Mouse (Mus musculus) CH12.LX (cell line): ENCODE measurements around the gene 0610030E20Rik. TPM values are rescaled to one million over a fixed set of nuclear protein-coding genes. Genes with fewer than 3 reads are reported as not detected.

Experiments
- DNase-seq: peaks from one replicate; pipeline ENCODE4 v3.0.0-alpha.2; 2013; ENCODE audit errors: extremely low read depth
- H3K27ac ChIP-seq: 2 replicates; pipeline ENCODE4 v1.5.1; 2012; ENCODE audit warnings: low read depth, mild to moderate bottlenecking, control low read depth, moderate library complexity; ENCODE audit not compliant: insufficient read depth
- H3K27me3 ChIP-seq: replicated peaks from 2 replicates; pipeline ENCODE3; 2012; ENCODE audit warnings: inconsistent platforms
- H3K36me3 ChIP-seq, 2 experiments: replicated peaks in 1 of 2; 2 replicates each; pipeline versions ENCODE3 to v1.6.1; 2012; ENCODE audit warnings: inconsistent platforms in 1 of 2, low read length in 1 of 2, mild to moderate bottlenecking in 1 of 2, mixed read lengths in 1 of 2, moderate library complexity in 1 of 2; ENCODE audit not compliant: control insufficient read depth in 1 of 2, insufficient read depth in 1 of 2
- H3K4me1 ChIP-seq, 2 experiments: 2 replicates each; pipeline ENCODE4 v1.6.1; 2012; ENCODE audit warnings: inconsistent platforms in 1 of 2, moderate library complexity in 1 of 2; ENCODE audit not compliant: insufficient read depth in 2 of 2, control insufficient read depth in 1 of 2
- H3K4me2 ChIP-seq: 2 replicates; pipeline ENCODE4 v1.6.1; 2012; ENCODE audit warnings: low read depth, mild to moderate bottlenecking, control low read depth; ENCODE audit not compliant: poor library complexity, insufficient read depth, severe bottlenecking
- H3K4me3 ChIP-seq, 3 experiments: fragments of 150-350 bp in 1 of 3; sonication (generic) in 1 of 3; replicated peaks in 1 of 3; 2 replicates each; pipeline versions ENCODE3 to v1.5.1; 2011 to 2012; ENCODE audit warnings: low read depth in 2 of 3, low read length in 2 of 3, mild to moderate bottlenecking in 2 of 3, moderate library complexity in 2 of 3, control low read depth in 1 of 3, improper control_type of control experiment in 1 of 3, inconsistent platforms in 1 of 3, mixed read lengths in 1 of 3; ENCODE audit not compliant: poor library complexity in 1 of 3
- H3K79me2 ChIP-seq: replicated peaks from 2 replicates; pipeline ENCODE4 v1.6.1; 2012; ENCODE audit warnings: mild to moderate bottlenecking, moderate library complexity; ENCODE audit not compliant: control insufficient read depth, poor library complexity, insufficient read depth, severe bottlenecking; ENCODE audit errors: extremely low read depth
- H3K9ac ChIP-seq: 2 replicates; pipeline ENCODE4 v1.6.1; 2012; ENCODE audit warnings: low read depth, mild to moderate bottlenecking, control low read depth, moderate library complexity; ENCODE audit not compliant: insufficient read depth
- H3K9me3 ChIP-seq: replicated peaks from 2 replicates; pipeline ENCODE3; 2012; ENCODE audit warnings: low read length, inconsistent platforms, mixed read lengths
- BHLHE40 ChIP-seq: IDR thresholded peaks from 2 replicates; pipeline ENCODE4 v1.6.1; 2011; ENCODE audit warnings: mild to moderate bottlenecking, low read depth, low read length, improper control_type of control experiment
- CHD1 ChIP-seq: IDR thresholded peaks from 2 replicates; pipeline ENCODE4 v1.6.1; 2012; ENCODE audit warnings: low read depth, low read length, improper control_type of control experiment, inconsistent platforms
- CHD2 ChIP-seq: IDR thresholded peaks from 2 replicates; pipeline ENCODE4 v1.6.1; 2011; ENCODE audit warnings: low read length, improper control_type of control experiment
- CTCF ChIP-seq, 2 experiments: IDR thresholded peaks in 1 of 2; conservative IDR thresholded peaks in 1 of 2; 2 replicates each; pipeline ENCODE4 v1.5.1; 2011 to 2012; ENCODE audit warnings: low read depth in 2 of 2, low read length in 2 of 2, improper control_type of control experiment in 1 of 2, inconsistent platforms in 1 of 2, mild to moderate bottlenecking in 1 of 2, moderate library complexity in 1 of 2
- E2F4 ChIP-seq: IDR thresholded peaks from 2 replicates; pipeline ENCODE4 v1.6.1; 2011; ENCODE audit warnings: low read depth, low read length, improper control_type of control experiment; ENCODE audit not compliant: insufficient replicate concordance
- ELF1 ChIP-seq: IDR thresholded peaks from 2 replicates; pipeline ENCODE4 v1.6.1; 2014; ENCODE audit warnings: low read depth, mild to moderate bottlenecking, inconsistent platforms, low read length, improper control_type of control experiment
- EP300 ChIP-seq: IDR thresholded peaks from 2 replicates; pipeline ENCODE4 v1.6.1; 2011; ENCODE audit warnings: low read length, improper control_type of control experiment
- ETS1 ChIP-seq: conservative IDR thresholded peaks from 2 replicates; pipeline ENCODE4 v1.6.1; 2012; ENCODE audit warnings: low read depth, mild to moderate bottlenecking, inconsistent platforms, low read length, improper control_type of control experiment, moderate library complexity
- HCFC1 ChIP-seq: IDR thresholded peaks from 2 replicates; pipeline ENCODE4 v1.6.1; 2012; ENCODE audit warnings: low read depth, mild to moderate bottlenecking, inconsistent platforms, low read length, improper control_type of control experiment
- IRF4 ChIP-seq: IDR thresholded peaks from 2 replicates; pipeline ENCODE4 v1.6.1; 2014; ENCODE audit warnings: low read depth, mild to moderate bottlenecking, inconsistent platforms, low read length, improper control_type of control experiment
- KAT2A ChIP-seq: IDR thresholded peaks from 2 replicates; pipeline ENCODE4 v1.6.1; 2012; ENCODE audit warnings: low read length, improper control_type of control experiment, inconsistent platforms; ENCODE audit not compliant: insufficient replicate concordance
- MAFK ChIP-seq: IDR thresholded peaks from 2 replicates; pipeline ENCODE4 v1.6.1; 2011; ENCODE audit warnings: low read length, improper control_type of control experiment; ENCODE audit not compliant: insufficient replicate concordance
- MAX ChIP-seq: IDR thresholded peaks from 2 replicates; pipeline ENCODE4 v1.6.1; 2011; ENCODE audit warnings: low read length, improper control_type of control experiment
- MEF2A ChIP-seq: IDR thresholded peaks from 2 replicates; pipeline ENCODE4 v1.6.1; 2014; ENCODE audit warnings: low read depth, mild to moderate bottlenecking, inconsistent platforms, low read length, improper control_type of control experiment, borderline replicate concordance
- MXI1 ChIP-seq: IDR thresholded peaks from 2 replicates; pipeline ENCODE4 v1.6.1; 2011; ENCODE audit warnings: mild to moderate bottlenecking, low read depth, low read length, improper control_type of control experiment
- MYC ChIP-seq: IDR thresholded peaks from 2 replicates; pipeline ENCODE4 v1.6.1; 2011; ENCODE audit warnings: low read depth, mild to moderate bottlenecking, improper control_type of control experiment, low read length
- POLR2A ChIP-seq: IDR thresholded peaks from 2 replicates; pipeline ENCODE4 v1.6.1; 2011; ENCODE audit warnings: low read depth, mild to moderate bottlenecking, improper control_type of control experiment, low read length
- POLR2AphosphoS2 ChIP-seq: IDR thresholded peaks from 2 replicates; pipeline ENCODE4 v1.6.1; 2011; ENCODE audit warnings: low read depth, low read length, improper control_type of control experiment
- RAD21 ChIP-seq: IDR thresholded peaks from 2 replicates; pipeline ENCODE4 v1.6.1; 2011; ENCODE audit warnings: low read depth, mild to moderate bottlenecking, low read length, improper control_type of control experiment, moderate library complexity
- RCOR1 ChIP-seq: conservative IDR thresholded peaks from 2 replicates; pipeline ENCODE4 v1.6.1; 2012; ENCODE audit warnings: low read depth, mild to moderate bottlenecking, inconsistent platforms, low read length, improper control_type of control experiment
- SIN3A ChIP-seq: IDR thresholded peaks from 2 replicates; pipeline ENCODE4 v1.6.1; 2012; ENCODE audit warnings: low read length, improper control_type of control experiment, inconsistent platforms
- SMC3 ChIP-seq: IDR thresholded peaks from 2 replicates; pipeline ENCODE4 v1.6.1; 2011; ENCODE audit warnings: low read depth, low read length, improper control_type of control experiment
- UBTF ChIP-seq: IDR thresholded peaks from 2 replicates; pipeline ENCODE4 v1.6.1; 2012; ENCODE audit warnings: low read depth, mild to moderate bottlenecking, inconsistent platforms, low read length, improper control_type of control experiment, moderate library complexity
- USF1 ChIP-seq: IDR thresholded peaks from 2 replicates; pipeline ENCODE4 v1.6.1; 2014; ENCODE audit warnings: low read depth, mild to moderate bottlenecking, inconsistent platforms, low read length, improper control_type of control experiment
- USF2 ChIP-seq: conservative IDR thresholded peaks from 2 replicates; pipeline ENCODE4 v1.6.1; 2011; ENCODE audit warnings: low read depth, low read length, improper control_type of control experiment
- dilution Hi-C: fragments of 300-500 bp; cut with MboI; formaldehyde crosslinking; loops from 2 replicates; pipeline ENCODE4 v1.14.3; 2020; ENCODE audit warnings: low sequenced_read_pairs; ENCODE audit not compliant: extremely low pct_unique_long_range_greater_than_20kb, extremely low pct_ligation_motif_present
- in situ Hi-C: fragments of 300-500 bp; cut with MboI; formaldehyde crosslinking; loops from 3 replicates; pipeline ENCODE4 v1.14.3; 2019; ENCODE audit warnings: low sequenced_read_pairs, low pct_ligation_motif_present, low pct_unique_long_range_greater_than_20kb, mixed read lengths
- polyA plus RNA-seq: library from polyadenylated mRNA; unstranded; fragments of >175 nt; gene quantifications from 2 replicates; pipeline ENCODE4 v1.2.1, GENCODE M21; 2012; ENCODE audit warnings: low read depth; ENCODE audit not compliant: insufficient read length
- total RNA-seq, 2 experiments: library from RNA; depleted of rRNA; stranded (reverse); fragments of 300-350 nt in 1 of 2; fragments of >200 nt in 1 of 2; gene quantifications; 2 replicates each; pipeline ENCODE4 v1.2.3; 2012 to 2014

The 0610030E20Rik gene
- total and polyA plus RNA-seq, 3 experiments, result 7.2 to 16.9 (median 11.7) TPM

DNA sequence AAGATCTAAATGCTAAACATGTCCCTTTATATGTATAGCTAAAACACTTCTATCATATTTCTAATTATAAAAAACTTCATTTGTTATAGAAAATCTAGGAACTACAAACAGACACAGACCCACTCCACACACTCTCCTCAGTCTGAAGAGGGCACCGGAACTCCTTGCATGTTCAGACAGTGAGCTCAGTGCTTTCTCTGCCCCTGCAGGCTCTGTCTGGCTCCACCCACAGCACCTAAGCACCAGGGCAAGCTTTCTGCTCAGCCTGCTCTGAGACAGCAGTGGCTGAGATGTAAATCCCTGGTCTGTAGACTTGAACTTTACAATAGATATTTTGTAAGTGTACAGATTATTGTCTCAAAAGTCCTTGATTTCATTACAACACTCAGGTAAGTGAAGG lies 31.1 kb upstream of the 0610030E20Rik start:
- in situ Hi-C loops (no loop called here), dilution Hi-C loops (no loop called here)
- Histone ChIP-seq H3K27ac (no peak overlapping the region), H3K9ac (no peak overlapping the region), H3K4me2 (no peak overlapping the region), H3K27me3 (no peaks in the 10 kb centered on the region), H3K9me3 (no peaks in the 10 kb centered on the region), H3K4me1 (no peaks in the 10 kb centered on the region), H3K36me3 (peaks cover 67 to 86% of the 10 kb centered on the region in 2 experiments), H3K4me3 (no peak overlapping the region), H3K79me2 (no peaks in the 10 kb centered on the region)
- TF ChIP-seq ETS1, result no peak
- TF ChIP-seq BHLHE40, result no peak
- TF ChIP-seq RCOR1, result no peak
- TF ChIP-seq CTCF (conservative IDR thresholded peaks at IDR 0.05 in 1 of 2, IDR thresholded peaks at IDR 0.05 in 1 of 2; ENCODE audit: low read depth in 2 of 2, low read length in 2 of 2), result no peak
- no peak for TF ChIP-seq CHD1
- TF ChIP-seq E2F4, result no peak
- TF ChIP-seq UBTF, result no peak
- no peak for TF ChIP-seq MAX
- no peak for TF ChIP-seq MXI1
- no peak for TF ChIP-seq MEF2A
- TF ChIP-seq POLR2A, result no peak
- no peak for TF ChIP-seq KAT2A
- no peak for TF ChIP-seq MYC
- TF ChIP-seq EP300, result no peak
- no peak for TF ChIP-seq SMC3
- TF ChIP-seq SIN3A, result no peak
- TF ChIP-seq POLR2AphosphoS2, result no peak
- TF ChIP-seq HCFC1, result no peak
- no peak for TF ChIP-seq USF2
- DNase-seq, result no peak

DNA sequence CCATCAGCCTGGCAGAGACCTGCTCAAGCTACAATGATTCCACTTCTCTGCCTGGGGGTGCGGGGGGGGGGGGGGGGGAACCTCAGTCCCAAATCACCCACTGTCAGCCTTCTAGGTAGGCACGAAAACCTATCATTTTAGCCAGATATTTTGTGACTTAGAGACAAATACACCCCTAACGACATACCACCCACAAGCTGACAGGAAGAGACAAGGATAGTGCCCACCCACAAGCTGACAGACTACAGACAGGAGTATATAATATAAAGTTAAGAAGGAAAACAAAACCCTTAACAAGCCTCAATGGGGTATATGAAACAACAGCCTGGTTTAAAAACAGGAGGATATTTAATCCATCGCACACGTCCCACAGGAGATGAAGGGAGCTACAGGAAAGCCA lies 28.7 kb upstream of the 0610030E20Rik start:
- no peak overlapping the region for H3K4me2 ChIP-seq
- H3K27me3 ChIP-seq, result no peaks in the 10 kb centered on the region
- H3K4me1 ChIP-seq, result no peaks in the 10 kb centered on the region
- H3K9me3 ChIP-seq, result no peaks in the 10 kb centered on the region
- peaks cover 70 to 91% of the 10 kb centered on the region in 2 experiments for H3K36me3 ChIP-seq
- no peak for DNase-seq
- no peak overlapping the region for H3K27ac ChIP-seq
- H3K79me2 ChIP-seq, result no peaks in the 10 kb centered on the region
- no peak overlapping the region for H3K9ac ChIP-seq
- no peak overlapping the region for H3K4me3 ChIP-seq
- TF ChIP-seq ELF1 (no peak), USF2 (no peak), RAD21 (no peak), CHD1 (no peak), BHLHE40 (no peak), CHD2 (no peak), IRF4 (no peak), MYC (no peak), MXI1 (no peak), E2F4 (no peak), MAFK (no peak), USF1 (no peak), SMC3 (no peak)
- TF ChIP-seq, all 38 proteins: peak for 0
- in situ Hi-C loops (no loop called here), dilution Hi-C loops (no loop called here)
